Mouse (Mus musculus) neural tube, embryonic 15.5 days (tissue): Measurements from ENCODE around the gene Rpn2. TPM values are rescaled to one million over a fixed set of nuclear protein-coding genes. Genes with fewer than 3 reads are reported as not detected.

Experiments
- ATAC-seq: fragments of 200-750 bp; cut with Nextera tagmentation; 2 replicates; pipeline ENCODE4 v1.8.0; 2017; ENCODE audit warnings: mild to moderate bottlenecking, moderate TSS enrichment, moderate library complexity; ENCODE audit not compliant: low FRiP score
- H3K27ac ChIP-seq: fragments of 300-500 bp; sonication (generic); replicated peaks from 2 replicates; pipeline ENCODE4 v1.5.1; 2015; ENCODE audit warnings: mild to moderate bottlenecking, inconsistent platforms
- H3K27me3 ChIP-seq: fragments of 300-500 bp; sonication (generic); replicated peaks from 2 replicates; pipeline ENCODE4 v1.6.1; 2015; ENCODE audit warnings: inconsistent platforms
- H3K36me3 ChIP-seq: fragments of 300-500 bp; sonication (generic); 2 replicates; pipeline ENCODE4 v1.6.1; 2015; ENCODE audit warnings: inconsistent platforms
- H3K4me1 ChIP-seq: fragments of 300-500 bp; sonication (generic); 2 replicates; pipeline ENCODE4 v1.6.1; 2015; ENCODE audit warnings: inconsistent platforms
- H3K4me2 ChIP-seq: fragments of 300-500 bp; sonication (generic); 2 replicates; pipeline ENCODE4 v1.6.1; 2015; ENCODE audit warnings: inconsistent platforms, mild to moderate bottlenecking, moderate library complexity
- H3K4me3 ChIP-seq: fragments of 300-500 bp; sonication (generic); replicated peaks from 2 replicates; pipeline ENCODE4 v1.5.1; 2015; ENCODE audit warnings: mild to moderate bottlenecking, inconsistent platforms
- H3K9ac ChIP-seq: fragments of 300-500 bp; sonication (generic); replicated peaks from 2 replicates; pipeline ENCODE4 v1.6.1; 2015; ENCODE audit warnings: mild to moderate bottlenecking, inconsistent platforms
- H3K9me3 ChIP-seq: fragments of 300-500 bp; sonication (generic); replicated peaks from 2 replicates; pipeline ENCODE4 v1.6.1; 2016; ENCODE audit warnings: inconsistent platforms
- WGBS: fragments of 180-500 bp; shearing (Covaris S2); methylation state at CpG from one replicate; pipeline ENCODE4 v1.1.7; 2015; ENCODE audit warnings: mixed read lengths; 5-methylcytosine and 5-hydroxymethylcytosine counted together
- polyA plus RNA-seq: library from polyadenylated mRNA; unstranded; fragments of >200 nt; fragmentation: Nextera tagmentation; extraction: Ambion mirVana; gene quantifications from 2 replicates; pipeline ENCODE4 v1.2.1, GENCODE M21; 2015

The Rpn2 gene
- polyA plus RNA-seq, 1 experiment from 2014 or later = 225 TPM

GRCm38 (mm10) chr2:157313718-157314117, 34.9 kb downstream of the Rpn2 start:
- Histone ChIP-seq H3K9me3 (no peaks in the 10 kb centered on the region), H3K4me1 (peaks cover 18% of the 10 kb centered on the region), H3K27me3 (no peaks in the 10 kb centered on the region), H3K4me3 (no peak overlapping the region), H3K4me2 (no peak overlapping the region), H3K9ac (no peak overlapping the region), H3K36me3 (peaks cover 76% of the 10 kb centered on the region), H3K27ac (peak overlapping the region; percentile 72)
- 46% methylated on average over 3 of the region's 3 CpGs for WGBS
- ATAC-seq = peak; percentile 85

GRCm38 (mm10) chr2:157314310-157314709, 35.5 kb downstream of the Rpn2 start:
- Histone ChIP-seq H3K9me3 (no peaks in the 10 kb centered on the region), H3K4me3 (no peak overlapping the region), H3K36me3 (peaks cover 74% of the 10 kb centered on the region), H3K4me2 (no peak overlapping the region), H3K9ac (no peak overlapping the region), H3K4me1 (peaks cover 18% of the 10 kb centered on the region), H3K27me3 (no peaks in the 10 kb centered on the region), H3K27ac (peak overlapping the region; percentile 72)
- 59% methylated on average over 7 of the region's 7 CpGs for WGBS
- ATAC-seq = no peak

- Histone ChIP-seq H3K27ac (0 out of 2 replicates have a peak overlapping the region, but pooled peaks have one; percentile 72), H3K27me3 (no peaks in the 10 kb centered on the region), H3K9me3 (no peaks in the 10 kb centered on the region), H3K9ac (no peak overlapping the region), H3K4me2 (no peak overlapping the region), H3K4me1 (peaks cover 24% of the 10 kb centered on the region), H3K4me3 (no peak overlapping the region), H3K36me3 (peaks cover 75% of the 10 kb centered on the region)
- no peak for ATAC-seq
- 88% methylated on average over 6 of the region's 6 CpGs for WGBS
Observed at GRCm38 (mm10) chr2:157315486-157315885, 36.7 kb downstream of the Rpn2 start.

DNA sequence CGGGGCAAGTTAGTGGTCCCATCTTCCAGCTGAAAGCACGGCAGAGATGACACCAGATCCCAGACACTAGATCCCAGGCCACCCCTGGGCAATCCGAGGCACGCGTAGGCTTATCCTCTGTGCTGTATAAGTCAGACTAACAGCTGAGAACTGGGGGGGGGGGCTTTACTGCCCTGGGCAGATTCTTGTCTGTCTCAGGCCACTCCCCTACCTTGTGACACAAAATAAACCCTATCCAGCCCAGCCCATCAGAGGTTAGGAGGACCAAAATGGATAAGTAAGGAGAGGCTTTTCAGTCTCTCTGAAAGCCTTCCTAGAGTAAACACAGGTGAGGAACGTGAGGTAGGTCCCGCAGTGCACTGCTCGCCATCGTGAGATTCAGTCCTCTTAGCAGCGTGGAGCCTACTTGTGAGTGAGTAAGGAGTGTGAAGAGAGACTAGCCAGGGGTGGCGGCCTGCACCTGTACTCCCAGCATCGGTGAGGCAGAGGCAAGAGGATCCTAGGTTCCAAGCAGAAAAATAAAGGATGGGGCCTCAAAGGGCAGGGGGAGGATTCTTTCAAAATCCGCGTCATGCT, 37.6 kb downstream of the Rpn2 start:
- Histone ChIP-seq H3K9me3 (no peaks in the 10 kb centered on the region), H3K9ac (no peak overlapping the region), H3K27me3 (no peaks in the 10 kb centered on the region), H3K4me2 (no peak overlapping the region), H3K27ac (no peak overlapping the region), H3K4me1 (peaks cover 32% of the 10 kb centered on the region), H3K4me3 (no peak overlapping the region), H3K36me3 (peaks cover 69% of the 10 kb centered on the region)
- no peak for ATAC-seq
- WGBS = 82% methylated on average over 14 of the region's 14 CpGs

DNA sequence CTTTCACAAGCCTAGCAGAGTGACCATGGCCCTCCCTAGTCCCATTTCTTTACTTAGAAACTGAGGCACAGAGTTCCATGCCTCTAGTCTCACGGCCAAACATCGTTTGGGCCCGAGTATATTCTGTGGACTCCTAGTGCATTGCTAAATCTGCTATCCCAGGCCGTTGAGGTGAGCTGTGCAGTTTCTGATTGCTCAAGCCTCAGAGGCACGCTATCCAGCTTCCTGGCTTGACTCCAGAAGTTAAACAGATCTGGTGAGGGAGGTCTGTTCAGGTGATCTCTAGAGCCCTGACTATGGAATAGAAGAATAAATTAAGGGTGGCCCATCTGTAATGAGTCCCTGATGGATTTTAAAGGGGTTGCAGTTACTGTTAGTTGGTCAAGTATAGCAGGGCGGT, 38.4 kb downstream of the Rpn2 start:
- Histone ChIP-seq H3K4me3 (no peak overlapping the region), H3K9me3 (no peaks in the 10 kb centered on the region), H3K27ac (no peak overlapping the region), H3K4me1 (peaks cover 40% of the 10 kb centered on the region), H3K27me3 (no peaks in the 10 kb centered on the region), H3K36me3 (peaks cover 71% of the 10 kb centered on the region), H3K4me2 (no peak overlapping the region), H3K9ac (no peak overlapping the region)
- no peak for ATAC-seq
- WGBS = 87% methylated on average over 6 of the region's 6 CpGs

DNA sequence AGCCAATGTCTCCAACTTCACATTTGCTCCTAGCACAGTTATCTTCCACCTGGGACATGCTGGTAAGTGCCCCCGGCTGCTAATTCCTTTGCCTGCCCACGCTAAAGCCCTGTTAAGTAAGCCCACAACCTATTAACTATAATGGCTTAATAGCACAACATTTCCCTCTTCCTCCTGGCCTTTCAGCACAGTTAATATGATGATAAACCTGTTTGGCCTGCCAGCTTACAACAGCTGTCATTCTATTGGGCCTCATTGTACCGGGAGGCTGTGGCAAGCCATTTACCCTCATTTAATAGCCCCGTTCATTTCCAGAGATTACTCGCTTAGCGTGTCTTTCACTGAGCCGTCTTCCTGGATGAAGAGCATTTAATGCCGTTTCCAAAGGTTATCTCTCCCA, 41.3 kb downstream of the Rpn2 start:
- ATAC-seq = peak; percentile 72
- peaks cover 33% of the 10 kb centered on the region for H3K4me1 ChIP-seq
- H3K27ac ChIP-seq = peak overlapping the region; percentile 48
- no peak overlapping the region for H3K4me2 ChIP-seq
- H3K9ac ChIP-seq = no peak overlapping the region
- H3K4me3 ChIP-seq = no peak overlapping the region
- WGBS = 38% methylated on average over 8 of the region's 8 CpGs
- no peaks in the 10 kb centered on the region for H3K27me3 ChIP-seq
- peaks cover 70% of the 10 kb centered on the region for H3K36me3 ChIP-seq
- H3K9me3 ChIP-seq = no peaks in the 10 kb centered on the region

DNA sequence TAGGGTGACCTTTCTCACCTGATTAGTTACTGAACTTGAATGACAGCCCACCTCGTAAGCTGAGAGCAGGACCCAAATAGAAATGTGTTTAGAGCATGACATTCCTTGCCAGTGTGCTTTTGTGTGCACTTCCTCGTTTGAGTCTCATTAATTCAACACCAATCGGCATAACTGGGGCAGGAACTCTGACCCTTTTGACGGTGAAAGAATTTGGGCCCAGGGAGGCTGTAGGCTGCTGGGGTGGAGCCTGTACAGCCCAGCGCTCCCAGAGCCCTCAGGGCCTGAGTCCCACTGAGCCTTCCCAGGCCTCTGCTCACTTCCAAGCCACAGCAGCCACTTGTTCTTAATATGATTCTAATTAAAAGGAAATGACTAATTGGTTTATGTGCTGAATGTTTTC, 42.1 kb downstream of the Rpn2 start:
- Histone ChIP-seq H3K27ac (peak overlapping the region; percentile 48), H3K9me3 (no peaks in the 10 kb centered on the region), H3K9ac (no peak overlapping the region), H3K4me2 (no peak overlapping the region), H3K36me3 (peaks cover 73% of the 10 kb centered on the region), H3K4me1 (peaks cover 33% of the 10 kb centered on the region), H3K27me3 (no peaks in the 10 kb centered on the region), H3K4me3 (no peak overlapping the region)
- no peak for ATAC-seq
- 57% methylated on average over 5 of the region's 5 CpGs for WGBS

DNA sequence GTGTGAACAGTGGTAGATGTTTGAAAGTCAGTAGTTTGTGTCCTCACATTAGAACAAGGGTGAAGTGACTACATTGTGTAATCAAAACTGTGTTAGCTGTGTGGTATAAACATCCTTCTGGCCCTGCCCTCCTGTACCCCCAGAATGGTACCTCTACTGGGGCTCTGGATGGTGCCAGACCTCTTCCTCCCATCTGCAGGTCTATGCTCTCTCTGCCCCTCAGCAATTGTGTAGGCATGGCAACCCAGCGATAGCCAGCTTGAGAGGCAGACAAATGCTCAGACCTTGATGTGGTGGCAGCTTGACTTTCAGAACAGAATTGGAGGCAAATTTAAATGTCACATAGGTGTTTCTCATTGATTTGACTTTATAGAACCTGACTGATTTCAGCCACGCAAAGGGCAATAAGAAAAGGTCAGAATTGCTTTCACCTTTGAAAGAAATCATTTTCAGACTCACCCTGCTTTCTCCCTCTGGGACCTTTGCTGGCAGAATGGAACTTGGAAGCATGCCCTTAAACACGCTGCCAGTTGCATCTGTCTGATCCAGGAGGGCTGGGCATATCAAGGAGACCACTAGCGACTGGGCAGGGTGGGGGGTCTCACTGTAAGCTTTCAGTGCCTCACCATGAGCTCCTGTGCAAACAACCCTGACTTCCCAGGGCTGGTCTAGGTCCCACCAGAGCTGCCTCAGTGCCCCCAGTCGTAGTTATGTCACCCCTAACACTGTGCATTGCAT, 43.4 kb downstream of the Rpn2 start:
- H3K27me3 ChIP-seq = no peaks in the 10 kb centered on the region
- H3K9me3 ChIP-seq = no peaks in the 10 kb centered on the region
- no peak overlapping the region for H3K9ac ChIP-seq
- H3K4me2 ChIP-seq = no peak overlapping the region
- peaks cover 33% of the 10 kb centered on the region for H3K4me1 ChIP-seq
- no peak for ATAC-seq
- peak overlapping the region; percentile 61 for H3K27ac ChIP-seq
- H3K36me3 ChIP-seq = peaks cover 72% of the 10 kb centered on the region
- H3K4me3 ChIP-seq = no peak overlapping the region
- WGBS = 60% methylated on average over 5 of the region's 5 CpGs

DNA sequence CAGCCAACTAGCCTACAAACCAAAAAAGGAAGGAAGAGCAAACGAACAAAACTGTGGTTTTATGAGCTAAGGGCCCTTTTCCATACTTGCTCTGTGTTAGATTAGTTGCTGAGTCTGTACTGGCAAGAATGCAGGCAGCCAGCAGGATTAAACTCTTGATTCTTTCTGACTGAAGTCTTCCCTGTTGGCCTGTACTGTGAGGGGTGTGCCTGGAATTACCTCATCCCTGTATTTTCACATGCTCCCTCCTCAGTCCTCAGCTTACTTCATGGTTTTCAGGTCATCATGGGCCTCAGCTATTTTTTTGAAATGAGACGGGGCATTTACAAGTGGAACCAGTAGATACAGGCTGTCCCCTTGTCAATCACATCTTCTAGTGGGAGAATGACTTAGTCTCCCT, 46.4 kb downstream of the Rpn2 start:
- H3K9me3 ChIP-seq = no peaks in the 10 kb centered on the region
- WGBS = 83% methylated on average over 2 of the region's 2 CpGs
- no peak overlapping the region for H3K9ac ChIP-seq
- peaks cover 42% of the 10 kb centered on the region for H3K4me1 ChIP-seq
- H3K27ac ChIP-seq = no peak overlapping the region
- H3K36me3 ChIP-seq = peaks cover 54% of the 10 kb centered on the region
- no peaks in the 10 kb centered on the region for H3K27me3 ChIP-seq
- H3K4me3 ChIP-seq = no peak overlapping the region
- ATAC-seq = no peak
- no peak overlapping the region for H3K4me2 ChIP-seq

DNA sequence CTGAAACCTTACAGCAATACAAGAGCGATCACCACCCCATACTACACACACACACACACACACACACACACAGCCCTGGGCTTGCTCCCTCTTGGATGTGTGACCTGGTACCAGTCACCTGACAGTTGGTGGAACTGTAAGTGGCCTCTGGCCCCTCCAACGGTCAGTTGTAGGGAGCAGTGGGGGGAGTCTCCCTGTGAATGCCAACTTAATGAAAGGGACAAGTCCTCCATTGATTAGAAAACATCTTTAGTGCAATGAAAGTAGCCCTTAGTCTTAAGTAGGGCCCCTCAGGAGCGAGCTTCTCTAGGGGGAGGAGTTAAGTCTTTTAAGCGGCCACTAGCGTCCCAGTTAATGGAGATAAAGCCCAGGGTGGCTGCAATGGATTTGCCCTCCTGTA, 49.3 kb downstream of the Rpn2 start:
- no peaks in the 10 kb centered on the region for H3K9me3 ChIP-seq
- H3K27me3 ChIP-seq = no peaks in the 10 kb centered on the region
- peaks cover 17% of the 10 kb centered on the region for H3K4me1 ChIP-seq
- WGBS = 25% methylated on average over 5 of the region's 5 CpGs
- peaks cover 33% of the 10 kb centered on the region for H3K36me3 ChIP-seq
- no peak for ATAC-seq
- no peak overlapping the region for H3K9ac ChIP-seq
- no peak overlapping the region for H3K4me3 ChIP-seq
- 0 out of 2 replicates have a peak overlapping the region, but pooled peaks have one; percentile 5 for H3K4me2 ChIP-seq
- H3K27ac ChIP-seq = 0 out of 2 replicates have a peak overlapping the region, but pooled peaks have one; percentile 41

- ATAC-seq = no peak
- Histone ChIP-seq H3K4me2 (0 out of 2 replicates have a peak overlapping the region, but pooled peaks have one; percentile 5), H3K9me3 (no peaks in the 10 kb centered on the region), H3K4me1 (peaks cover 14% of the 10 kb centered on the region), H3K36me3 (peaks cover 29% of the 10 kb centered on the region), H3K9ac (no peak overlapping the region), H3K4me3 (no peak overlapping the region), H3K27ac (peak overlapping the region; percentile 41; the same call in 1 of the 2 replicates), H3K27me3 (no peaks in the 10 kb centered on the region)
- 9% methylated on average over 11 of the region's 11 CpGs for WGBS
Observed at GRCm38 (mm10) chr2:157328570-157328969, 49.8 kb downstream of the Rpn2 start.

GRCm38 (mm10) chr2:157332059-157332458, 53.2 kb downstream of the Rpn2 start:
- Histone ChIP-seq H3K27ac (no peak overlapping the region), H3K4me1 (peaks cover 14% of the 10 kb centered on the region), H3K4me3 (no peak overlapping the region), H3K27me3 (no peaks in the 10 kb centered on the region), H3K9me3 (no peaks in the 10 kb centered on the region), H3K9ac (no peak overlapping the region), H3K36me3 (no peaks in the 10 kb centered on the region), H3K4me2 (no peak overlapping the region)
- 52% methylated on average over 5 of the region's 5 CpGs for WGBS
- no peak for ATAC-seq
